Mouse (Mus musculus) hindbrain, embryonic 14.5 days (tissue): ENCODE data around the gene Ptcd1. TPM values are rescaled to one million over a fixed set of nuclear protein-coding genes. Genes with fewer than 3 reads are reported as not detected.

ENCODE experiments used
- ATAC-seq: fragments of 200-750 bp; cut with Nextera tagmentation; 2 replicates; pipeline ENCODE4 v1.8.0; 2017; ENCODE audit warnings: moderate number of reproducible peaks, mild to moderate bottlenecking, moderate TSS enrichment, moderate library complexity; ENCODE audit not compliant: low FRiP score
- DNase-seq: peaks from one replicate; pipeline ENCODE4 v3.0.0-alpha.2; 2015; ENCODE audit warnings: low spot score
- H3K27ac ChIP-seq: fragments of 300-500 bp; sonication (generic); 2 replicates; pipeline ENCODE4 v1.5.1; 2014; ENCODE audit warnings: mild to moderate bottlenecking, moderate library complexity
- H3K27me3 ChIP-seq: fragments of 300-500 bp; sonication (generic); 2 replicates; pipeline ENCODE4 v1.6.1; 2014; ENCODE audit warnings: mild to moderate bottlenecking, low read length, mixed read lengths; ENCODE audit not compliant: control insufficient read depth, insufficient read depth
- H3K36me3 ChIP-seq: fragments of 300-500 bp; sonication (generic); replicated peaks from 2 replicates; pipeline ENCODE4 v1.6.1; 2014; ENCODE audit not compliant: control insufficient read depth, insufficient read depth
- H3K4me1 ChIP-seq: fragments of 300-500 bp; sonication (generic); replicated peaks from 2 replicates; pipeline ENCODE4 v1.6.1; 2014; ENCODE audit warnings: antibody characterized with exemption, low read length, mixed read lengths; ENCODE audit not compliant: control insufficient read depth, insufficient read depth
- H3K4me2 ChIP-seq: fragments of 300-500 bp; sonication (generic); replicated peaks from 2 replicates; pipeline ENCODE4 v1.6.1; 2014; ENCODE audit warnings: mild to moderate bottlenecking, moderate library complexity
- H3K4me3 ChIP-seq: fragments of 300-500 bp; sonication (generic); replicated peaks from 2 replicates; pipeline ENCODE4 v1.5.1; 2014; ENCODE audit warnings: mild to moderate bottlenecking, low read length
- H3K9ac ChIP-seq: fragments of 300-500 bp; sonication (generic); 2 replicates; pipeline ENCODE4 v1.6.1; 2014
- H3K9me3 ChIP-seq: fragments of 300-500 bp; sonication (generic); 2 replicates; pipeline ENCODE4 v1.6.1; 2016; ENCODE audit warnings: low read length; ENCODE audit not compliant: control insufficient read depth
- WGBS: fragments of 180-500 bp; shearing (Covaris S2); extraction: QIAGEN DNeasy Blood & Tissue Kit; methylation state at CpG from one replicate; pipeline ENCODE4 v1.1.7; 2014; 5-methylcytosine and 5-hydroxymethylcytosine counted together
- polyA plus RNA-seq: library from polyadenylated mRNA; unstranded; fragments of >200 nt; fragmentation: Nextera tagmentation; extraction: Ambion mirVana; gene quantifications from 2 replicates; pipeline ENCODE4 v1.2.1, GENCODE M21; 2014

Ptcd1 gene
- polyA plus RNA-seq, 1 experiment from 2014 or later = 17.5 TPM

- DNase-seq (no peak), ATAC-seq (no peak)
- Histone ChIP-seq H3K4me3 (no peak overlapping the region), H3K4me1 (no peaks in the 10 kb centered on the region), H3K9me3 (no peaks in the 10 kb centered on the region), H3K27me3 (no peaks in the 10 kb centered on the region), H3K36me3 (peaks cover 21% of the 10 kb centered on the region), H3K27ac (no peak overlapping the region), H3K9ac (no peak overlapping the region), H3K4me2 (no peak overlapping the region)
- 75% methylated on average over 7 of the region's 7 CpGs for WGBS
Measured at GRCm38 (mm10) chr5:145120921-145121320, 46.0 kb downstream of the Ptcd1 start.

- Histone ChIP-seq H3K4me2 (no peak overlapping the region), H3K9ac (no peak overlapping the region), H3K27ac (no peak overlapping the region), H3K4me1 (no peaks in the 10 kb centered on the region), H3K4me3 (no peak overlapping the region), H3K9me3 (no peaks in the 10 kb centered on the region), H3K27me3 (peaks cover 9% of the 10 kb centered on the region), H3K36me3 (peaks cover 13% of the 10 kb centered on the region)
- no peak for DNase-seq
- WGBS = 93% methylated on average over 2 of the region's 2 CpGs
- no peak for ATAC-seq
Measured at GRCm38 (mm10) chr5:145119385-145119784, 47.5 kb downstream of the Ptcd1 start.

DNA sequence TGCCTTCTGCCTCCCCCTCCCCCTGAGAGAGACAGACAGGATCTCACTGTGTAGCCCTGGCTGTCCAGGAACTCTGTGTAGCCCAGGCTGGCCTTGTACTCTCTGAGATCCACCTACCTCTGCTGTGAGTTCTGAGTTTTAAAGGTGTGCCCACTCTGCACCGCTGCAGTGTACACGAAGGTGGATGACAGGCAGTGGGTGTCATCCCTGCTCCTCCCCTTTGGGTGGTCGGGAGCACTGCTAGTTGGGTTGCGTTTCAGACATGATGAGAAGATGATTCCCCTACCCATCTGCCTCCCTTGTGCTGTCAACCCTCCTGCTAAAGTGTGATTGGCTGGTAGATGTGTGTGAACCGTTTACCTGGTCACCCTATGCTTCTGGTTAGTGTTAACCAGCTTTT, 48.4 kb downstream of the Ptcd1 start:
- no peak overlapping the region for H3K4me2 ChIP-seq
- no peaks in the 10 kb centered on the region; the same call in 1 of the 2 replicates for H3K4me1 ChIP-seq
- no peaks in the 10 kb centered on the region for H3K9me3 ChIP-seq
- 90% methylated on average over 5 of the region's 5 CpGs for WGBS
- H3K4me3 ChIP-seq = no peak overlapping the region
- H3K36me3 ChIP-seq = peaks cover 6% of the 10 kb centered on the region
- ATAC-seq (no peak), DNase-seq (no peak)
- H3K27ac ChIP-seq = no peak overlapping the region
- H3K9ac ChIP-seq = no peak overlapping the region
- peaks cover 18% of the 10 kb centered on the region for H3K27me3 ChIP-seq

DNA sequence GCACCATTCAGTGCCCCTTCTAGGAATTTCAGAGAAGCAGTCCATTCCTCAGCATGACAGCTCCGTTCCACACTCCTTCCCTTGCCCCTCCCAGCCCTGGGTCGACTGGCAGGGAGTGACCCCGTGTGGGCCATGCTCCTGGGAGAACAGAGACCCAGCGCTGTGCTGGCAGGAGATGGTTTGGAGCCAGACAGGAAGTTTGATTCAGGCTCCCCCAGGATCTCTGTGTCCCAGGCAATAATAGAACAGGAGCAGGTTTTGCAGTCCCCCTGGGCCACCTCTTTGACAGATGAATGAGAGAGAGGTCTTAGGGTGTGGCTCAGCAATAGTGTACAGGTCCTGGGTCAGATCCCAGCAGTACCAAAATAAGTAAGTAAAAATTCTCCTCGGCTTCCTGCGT, 48.9 kb downstream of the Ptcd1 start:
- H3K4me1 ChIP-seq = no peaks in the 10 kb centered on the region; the same call in 1 of the 2 replicates
- H3K4me2 ChIP-seq = no peak overlapping the region
- no peak overlapping the region for H3K9ac ChIP-seq
- DNase-seq (no peak), ATAC-seq (no peak)
- no peak overlapping the region for H3K27ac ChIP-seq
- 58% methylated on average over 6 of the region's 6 CpGs for WGBS
- no peaks in the 10 kb centered on the region for H3K9me3 ChIP-seq
- H3K4me3 ChIP-seq = no peak overlapping the region
- peaks cover 20% of the 10 kb centered on the region for H3K27me3 ChIP-seq
- H3K36me3 ChIP-seq = peaks cover 1% of the 10 kb centered on the region

- Histone ChIP-seq H3K36me3 (no peaks in the 10 kb centered on the region), H3K4me2 (no peak overlapping the region), H3K4me3 (no peak overlapping the region), H3K9ac (no peak overlapping the region), H3K27ac (no peak overlapping the region), H3K27me3 (peaks cover 20% of the 10 kb centered on the region), H3K4me1 (no peaks in the 10 kb centered on the region; the same call in 1 of the 2 replicates), H3K9me3 (no peaks in the 10 kb centered on the region)
- DNase-seq = peak; percentile 48
- ATAC-seq = no peak
- 47% methylated on average over 10 of the region's 10 CpGs for WGBS
Measured at GRCm38 (mm10) chr5:145116916-145117315, 50.0 kb downstream of the Ptcd1 start.

DNA sequence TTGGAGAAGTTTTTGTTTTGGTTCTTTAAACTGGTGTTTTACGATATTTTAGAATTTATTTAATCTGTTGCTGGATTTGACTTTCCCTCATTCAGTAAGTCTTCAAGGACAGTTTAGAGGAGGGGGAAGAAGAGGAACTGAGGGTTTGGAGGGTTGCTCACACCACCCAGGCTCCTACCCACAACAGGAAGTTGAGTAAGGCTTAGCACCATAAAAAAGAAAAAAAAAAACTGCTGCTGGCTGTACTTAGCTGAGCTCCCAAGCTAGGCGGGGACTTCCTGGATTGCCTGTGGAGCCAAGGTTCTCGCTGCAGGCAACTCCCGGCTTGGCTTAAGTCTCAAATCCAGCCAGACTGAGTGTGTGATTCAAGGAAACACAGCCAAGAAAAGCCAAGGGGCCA, 50.6 kb downstream of the Ptcd1 start:
- H3K36me3 ChIP-seq = peaks cover 3% of the 10 kb centered on the region; the same call in 1 of the 2 replicates
- H3K9ac ChIP-seq = no peak overlapping the region
- ATAC-seq (no peak), DNase-seq (no peak)
- H3K27me3 ChIP-seq = peaks cover 20% of the 10 kb centered on the region
- 0 out of 2 replicates have a peak overlapping the region, but pooled peaks have one; percentile 7 for H3K4me2 ChIP-seq
- H3K4me3 ChIP-seq = no peak overlapping the region
- WGBS = 72% methylated on average over 4 of the region's 4 CpGs
- H3K27ac ChIP-seq = no peak overlapping the region
- H3K4me1 ChIP-seq = no peaks in the 10 kb centered on the region; the same call in 1 of the 2 replicates
- H3K9me3 ChIP-seq = no peaks in the 10 kb centered on the region

GRCm38 (mm10) chr5:145115736-145116135, 51.2 kb downstream of the Ptcd1 start:
- H3K4me2 ChIP-seq = 0 out of 2 replicates have a peak overlapping the region, but pooled peaks have one; percentile 7
- no peak overlapping the region for H3K27ac ChIP-seq
- 88% methylated on average over 5 of the region's 5 CpGs for WGBS

GRCm38 (mm10) chr5:145114606-145115473, 52.1 kb downstream of the Ptcd1 start:
- H3K4me3 ChIP-seq = peak overlapping the region; percentile 38

More at GRCm38 (mm10) chr5:145115736-145116135, 51.2 kb downstream of the Ptcd1 start:
- Histone ChIP-seq H3K9me3 (no peaks in the 10 kb centered on the region), H3K9ac (no peak overlapping the region), H3K4me3 (no peak overlapping the region), H3K27me3 (peaks cover 20% of the 10 kb centered on the region), H3K4me1 (no peaks in the 10 kb centered on the region; the same call in 1 of the 2 replicates), H3K36me3 (peaks cover 9% of the 10 kb centered on the region)
- ATAC-seq (no peak), DNase-seq (no peak)

GRCm38 (mm10) chr5:145114071-145114605, 52.8 kb downstream of the Ptcd1 start, which contains the start of gene Arpc1b:
Gene Arpc1b, plus strand, starts transcription at chr5:145114215.
- Histone ChIP-seq H3K4me2 (peak within 1 kb of the TSS; percentile 45), H3K4me3 (peak within 1 kb of the TSS; percentile 38), H3K27me3 (peaks cover 20% of the 10 kb centered on the region), H3K9me3 (no peaks in the 10 kb centered on the region), H3K27ac (no peak within 1 kb of the TSS), H3K9ac (peak within 1 kb of the TSS; percentile 51), H3K4me1 (no peaks in the 10 kb centered on the region; the same call in 1 of the 2 replicates), H3K36me3 (peaks cover 25% of the 10 kb centered on the region)
- peak; percentile 18 for ATAC-seq
- 2% methylated on average over 32 of the region's 53 CpGs for WGBS
- peak; percentile 42 for DNase-seq

More at GRCm38 (mm10) chr5:145114606-145115473, 52.1 kb downstream of the Ptcd1 start:
- Histone ChIP-seq H3K27ac (no peak overlapping the region), H3K27me3 (peaks cover 20% of the 10 kb centered on the region), H3K36me3 (peaks cover 18% of the 10 kb centered on the region), H3K4me2 (peak overlapping the region; percentile 45), H3K9me3 (no peaks in the 10 kb centered on the region), H3K4me1 (no peaks in the 10 kb centered on the region; the same call in 1 of the 2 replicates), H3K9ac (peak overlapping the region; percentile 51)
- WGBS = 23% methylated on average over 33 of the region's 40 CpGs
- no peak for DNase-seq
- peak; percentile 16; the same call in 1 of the 2 replicates for ATAC-seq
